Mouse (Mus musculus) kidney, embryonic 15.5 days (tissue): ENCODE data around the gene Igfbp2. TPM values are rescaled to one million over a fixed set of nuclear protein-coding genes. Genes with fewer than 3 reads are reported as not detected.

Source experiments
- ATAC-seq: fragments of 200-750 bp; cut with Nextera tagmentation; replicated peaks from 2 replicates; pipeline ENCODE4 v1.8.0; 2017; ENCODE audit warnings: moderate TSS enrichment; ENCODE audit not compliant: low FRiP score
- H3K27ac ChIP-seq: fragments of 300-500 bp; sonication (generic); 2 replicates; pipeline ENCODE4 v1.5.1; 2015; ENCODE audit warnings: mild to moderate bottlenecking, inconsistent platforms
- H3K27me3 ChIP-seq: fragments of 300-500 bp; sonication (generic); 2 replicates; pipeline ENCODE4 v1.6.1; 2015; ENCODE audit warnings: inconsistent platforms
- H3K36me3 ChIP-seq: fragments of 300-500 bp; sonication (generic); 2 replicates; pipeline ENCODE4 v1.6.1; 2015; ENCODE audit warnings: inconsistent platforms
- H3K4me1 ChIP-seq: fragments of 300-500 bp; sonication (generic); 2 replicates; pipeline ENCODE4 v1.6.1; 2015; ENCODE audit warnings: inconsistent platforms
- H3K4me2 ChIP-seq: fragments of 300-500 bp; sonication (generic); 2 replicates; pipeline ENCODE4 v1.6.1; 2015; ENCODE audit warnings: moderate library complexity, mild to moderate bottlenecking, inconsistent platforms
- H3K4me3 ChIP-seq: fragments of 300-500 bp; sonication (generic); replicated peaks from 2 replicates; pipeline ENCODE4 v1.5.1; 2015; ENCODE audit warnings: mild to moderate bottlenecking, inconsistent platforms
- H3K9ac ChIP-seq: fragments of 300-500 bp; sonication (generic); 2 replicates; pipeline ENCODE4 v1.6.1; 2015; ENCODE audit warnings: mild to moderate bottlenecking, inconsistent platforms
- H3K9me3 ChIP-seq: fragments of 300-500 bp; sonication (generic); replicated peaks from 2 replicates; pipeline ENCODE4 v1.6.1; 2016; ENCODE audit warnings: inconsistent platforms
- WGBS: fragments of 180-500 bp; shearing (Covaris S2); methylation state at CpG from one replicate; pipeline ENCODE4 v1.1.7; 2015; ENCODE audit warnings: mixed read lengths; 5-methylcytosine and 5-hydroxymethylcytosine counted together
- polyA plus RNA-seq: library from polyadenylated mRNA; unstranded; fragments of >200 nt; fragmentation: Nextera tagmentation; extraction: Ambion mirVana; gene quantifications from 2 replicates; pipeline ENCODE4 v1.2.1, GENCODE M21; 2015

Gene Igfbp2
- polyA plus RNA-seq, 1 experiment from 2014 or later = 150 TPM

- H3K4me3 ChIP-seq = no peak overlapping the region
- 86% methylated on average over 6 of the region's 6 CpGs for WGBS
- H3K27ac ChIP-seq = no peak overlapping the region
- H3K4me1 ChIP-seq = peaks cover 18% of the 10 kb centered on the region
- ATAC-seq = no peak
- H3K27me3 ChIP-seq = no peaks in the 10 kb centered on the region
- H3K4me2 ChIP-seq = no peak overlapping the region
- H3K9me3 ChIP-seq = no peaks in the 10 kb centered on the region
- no peak overlapping the region for H3K9ac ChIP-seq
- no peaks in the 10 kb centered on the region for H3K36me3 ChIP-seq
These were observed 4.3 kb upstream of the Igfbp2 start for GRCm38 (mm10) chr1:72819995-72820394.

GRCm38 (mm10) chr1:72822893-72823292, 1.4 kb upstream of the Igfbp2 start:
- Histone ChIP-seq H3K27me3 (no peaks in the 10 kb centered on the region), H3K9ac (no peak overlapping the region), H3K4me3 (no peak overlapping the region), H3K4me1 (peaks cover 43% of the 10 kb centered on the region), H3K9me3 (no peaks in the 10 kb centered on the region), H3K27ac (no peak overlapping the region), H3K36me3 (no peaks in the 10 kb centered on the region), H3K4me2 (no peak overlapping the region)
- 83% methylated on average over 10 of the region's 10 CpGs for WGBS
- no peak for ATAC-seq

- H3K4me2 ChIP-seq = peak overlapping the region; percentile 96
These were observed 401 bp downstream of the Igfbp2 start for GRCm38 (mm10) chr1:72824707-72825101.

GRCm38 (mm10) chr1:72825286-72825685, 983 bp downstream of the Igfbp2 start:
- Histone ChIP-seq H3K4me2 (peak overlapping the region; percentile 96), H3K4me1 (peaks cover 53% of the 10 kb centered on the region), H3K36me3 (no peaks in the 10 kb centered on the region), H3K27me3 (no peaks in the 10 kb centered on the region), H3K27ac (no peak overlapping the region), H3K4me3 (peak overlapping the region; percentile 61), H3K9ac (peak overlapping the region; percentile 54), H3K9me3 (no peaks in the 10 kb centered on the region)
- 0 out of 2 replicates have a peak, but pooled peaks have one; percentile 52 for ATAC-seq
- WGBS = under 1% methylated on average over 20 of the region's 20 CpGs

More at GRCm38 (mm10) chr1:72824707-72825101, 401 bp downstream of the Igfbp2 start:
- Histone ChIP-seq H3K9ac (peak overlapping the region; percentile 54), H3K36me3 (no peaks in the 10 kb centered on the region), H3K9me3 (no peaks in the 10 kb centered on the region), H3K4me3 (peak overlapping the region; percentile 61), H3K4me1 (peaks cover 47% of the 10 kb centered on the region), H3K27me3 (no peaks in the 10 kb centered on the region), H3K27ac (peak overlapping the region; percentile 59)
- ATAC-seq = 0 out of 2 replicates have a peak, but pooled peaks have one; percentile 14
- WGBS = under 1% methylated on average over 37 of the region's 37 CpGs

- 17% methylated on average over 4 of the region's 4 CpGs for WGBS
- Histone ChIP-seq H3K4me3 (peak overlapping the region; percentile 61), H3K27me3 (no peaks in the 10 kb centered on the region), H3K36me3 (no peaks in the 10 kb centered on the region), H3K9me3 (no peaks in the 10 kb centered on the region), H3K9ac (peak overlapping the region; percentile 54; the same call in 1 of the 2 replicates), H3K4me2 (peak overlapping the region; percentile 96), H3K4me1 (peaks cover 57% of the 10 kb centered on the region), H3K27ac (no peak overlapping the region)
- ATAC-seq = no peak
These were observed 1.6 kb downstream of the Igfbp2 start for GRCm38 (mm10) chr1:72825921-72826320.

GRCm38 (mm10) chr1:72826446-72826845, 2.1 kb downstream of the Igfbp2 start:
- Histone ChIP-seq H3K27me3 (no peaks in the 10 kb centered on the region), H3K4me2 (peak overlapping the region; percentile 96), H3K27ac (peak overlapping the region; percentile 48; the same call in 1 of the 2 replicates), H3K36me3 (no peaks in the 10 kb centered on the region), H3K4me1 (peaks cover 57% of the 10 kb centered on the region), H3K9me3 (no peaks in the 10 kb centered on the region), H3K4me3 (peak overlapping the region; percentile 61), H3K9ac (peak overlapping the region; percentile 26; the same call in 1 of the 2 replicates)
- WGBS = 9% methylated on average over 6 of the region's 6 CpGs
- no peak for ATAC-seq

- no peak for ATAC-seq
- peak overlapping the region; percentile 61 for H3K4me3 ChIP-seq
- H3K27me3 ChIP-seq = no peaks in the 10 kb centered on the region
- H3K9ac ChIP-seq = peak overlapping the region; percentile 26; the same call in 1 of the 2 replicates
- H3K36me3 ChIP-seq = no peaks in the 10 kb centered on the region
- peak overlapping the region; percentile 96 for H3K4me2 ChIP-seq
- H3K4me1 ChIP-seq = peaks cover 57% of the 10 kb centered on the region
- H3K27ac ChIP-seq = peak overlapping the region; percentile 48; the same call in 1 of the 2 replicates
- 15% methylated on average over 7 of the region's 7 CpGs for WGBS
- no peaks in the 10 kb centered on the region for H3K9me3 ChIP-seq
These were observed 2.6 kb downstream of the Igfbp2 start for GRCm38 (mm10) chr1:72826931-72827330.

DNA sequence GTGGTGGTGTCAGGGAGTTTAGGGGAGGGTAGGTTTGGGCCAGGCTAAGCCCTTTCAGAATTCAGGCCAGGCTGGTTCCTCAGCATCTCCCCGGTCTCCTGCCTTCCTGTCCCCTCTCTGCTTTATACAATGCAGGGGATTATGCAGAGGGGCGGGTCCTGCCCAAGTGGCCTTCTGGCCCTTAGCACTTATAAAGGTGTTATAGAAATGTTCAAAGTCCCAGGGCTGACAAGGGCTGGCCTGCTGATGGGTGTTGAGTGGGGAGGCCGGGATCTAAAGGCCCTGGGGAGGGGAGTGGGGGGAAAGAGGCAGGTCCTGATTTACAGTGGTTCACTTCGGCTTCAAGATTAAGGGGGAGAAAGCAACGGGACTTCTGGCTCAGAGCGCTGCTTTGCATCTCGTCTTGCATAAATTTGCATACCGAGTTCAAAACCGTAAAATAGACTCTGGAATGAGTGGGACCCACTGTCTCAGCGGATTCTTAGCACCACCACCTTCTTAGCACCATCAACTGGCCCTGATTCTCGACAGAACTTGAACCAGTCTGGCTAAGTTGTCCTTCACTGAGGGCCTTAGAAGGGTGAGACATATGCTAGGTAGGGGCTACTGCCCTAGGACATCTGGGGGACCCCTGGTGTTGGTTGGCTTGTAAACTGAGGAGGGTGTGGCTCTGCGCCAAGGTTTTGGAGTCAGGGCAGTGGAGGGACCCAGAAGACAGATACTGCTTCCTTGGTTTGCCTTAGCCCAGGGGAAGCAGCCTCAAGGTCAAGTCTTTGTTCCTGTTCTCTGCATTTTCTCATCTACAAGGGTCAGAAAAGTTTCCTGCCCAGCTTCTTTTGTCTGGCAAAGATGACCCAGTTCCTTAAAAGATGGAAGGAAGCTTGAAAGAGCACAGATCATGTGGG, 3.4 kb downstream of the Igfbp2 start:
- Histone ChIP-seq H3K4me1 (peaks cover 63% of the 10 kb centered on the region), H3K9ac (no peak overlapping the region), H3K36me3 (no peaks in the 10 kb centered on the region), H3K4me3 (peak overlapping the region; percentile 61; the same call in 1 of the 2 replicates), H3K4me2 (peak overlapping the region; percentile 96), H3K27ac (no peak overlapping the region), H3K9me3 (no peaks in the 10 kb centered on the region), H3K27me3 (no peaks in the 10 kb centered on the region)
- 26% methylated on average over 12 of the region's 12 CpGs for WGBS
- no peak for ATAC-seq

GRCm38 (mm10) chr1:72828843-72829242, 4.5 kb downstream of the Igfbp2 start:
- Histone ChIP-seq H3K4me2 (no peak overlapping the region), H3K4me3 (no peak overlapping the region), H3K36me3 (no peaks in the 10 kb centered on the region), H3K9ac (no peak overlapping the region), H3K27ac (no peak overlapping the region), H3K27me3 (no peaks in the 10 kb centered on the region), H3K4me1 (peaks cover 66% of the 10 kb centered on the region), H3K9me3 (no peaks in the 10 kb centered on the region)
- no peak for ATAC-seq
- 90% methylated on average over 5 of the region's 5 CpGs for WGBS

DNA sequence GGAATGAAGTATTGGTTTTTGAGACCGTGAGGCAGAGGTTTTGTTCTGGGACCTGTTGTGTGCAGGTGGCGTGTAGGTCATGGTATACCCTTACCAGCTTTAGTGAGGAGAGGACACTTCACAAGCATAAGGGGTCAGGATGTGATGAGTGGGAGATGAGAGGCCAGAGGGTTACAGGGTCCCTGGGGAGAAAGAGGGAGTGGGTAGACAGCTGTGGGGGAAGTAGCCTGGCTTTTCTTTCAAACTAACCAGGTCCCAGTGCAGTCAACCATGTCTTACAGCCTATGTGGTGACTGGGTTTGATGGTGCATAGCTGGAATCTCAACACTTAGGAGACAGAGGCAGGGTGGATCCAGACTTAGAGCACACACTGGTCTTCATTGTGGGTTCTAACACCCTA, 6.2 kb downstream of the Igfbp2 start:
- Histone ChIP-seq H3K27ac (0 out of 2 replicates have a peak overlapping the region, but pooled peaks have one; percentile 32), H3K9me3 (no peaks in the 10 kb centered on the region), H3K4me2 (no peak overlapping the region), H3K36me3 (no peaks in the 10 kb centered on the region), H3K4me3 (no peak overlapping the region), H3K4me1 (peaks cover 51% of the 10 kb centered on the region), H3K27me3 (no peaks in the 10 kb centered on the region), H3K9ac (no peak overlapping the region)
- no peak for ATAC-seq
- WGBS = 51% methylated on average over 2 of the region's 2 CpGs

- H3K4me2 ChIP-seq = no peak overlapping the region
- H3K27me3 ChIP-seq = no peaks in the 10 kb centered on the region
- peak overlapping the region; percentile 49; the same call in 1 of the 2 replicates for H3K27ac ChIP-seq
- no peak overlapping the region for H3K4me3 ChIP-seq
- H3K4me1 ChIP-seq = peaks cover 28% of the 10 kb centered on the region
- ATAC-seq = peak; percentile 41; the same call in 1 of the 2 replicates
- H3K9ac ChIP-seq = no peak overlapping the region
- H3K36me3 ChIP-seq = peaks cover 3% of the 10 kb centered on the region; the same call in 1 of the 2 replicates
- H3K9me3 ChIP-seq = no peaks in the 10 kb centered on the region
- WGBS = 36% methylated on average over 3 of the region's 3 CpGs
These were observed 8.4 kb downstream of the Igfbp2 start for GRCm38 (mm10) chr1:72832715-72833153.

DNA sequence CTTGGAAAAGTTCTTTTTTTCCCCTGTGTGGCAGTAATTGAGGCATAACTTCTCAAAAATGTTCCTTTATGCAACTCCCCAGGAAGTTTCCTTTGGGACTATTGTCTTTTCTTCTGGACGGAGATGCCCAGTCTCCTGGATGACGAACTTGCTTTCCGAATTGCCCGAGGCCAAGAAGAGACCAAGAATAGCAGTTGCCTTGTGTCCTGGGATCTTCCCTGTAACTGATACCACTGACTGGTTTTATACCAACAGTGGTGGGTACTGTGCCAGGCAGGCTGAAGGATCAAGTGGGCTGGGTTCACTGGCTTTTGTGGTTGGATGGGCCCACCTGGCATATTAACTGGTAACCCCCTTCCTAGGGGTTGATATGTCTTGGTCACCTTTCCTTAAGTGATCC, 9.3 kb downstream of the Igfbp2 start:
- no peak overlapping the region for H3K4me3 ChIP-seq
- WGBS = 76% methylated on average over 4 of the region's 4 CpGs
- H3K9me3 ChIP-seq = no peaks in the 10 kb centered on the region
- H3K27ac ChIP-seq = peak overlapping the region; percentile 49; the same call in 1 of the 2 replicates
- H3K27me3 ChIP-seq = no peaks in the 10 kb centered on the region
- H3K4me1 ChIP-seq = peaks cover 22% of the 10 kb centered on the region
- H3K9ac ChIP-seq = no peak overlapping the region
- ATAC-seq = no peak
- peaks cover 3% of the 10 kb centered on the region; the same call in 1 of the 2 replicates for H3K36me3 ChIP-seq
- H3K4me2 ChIP-seq = no peak overlapping the region
